Mouse (Mus musculus): ENCODE measurements around the gene Fat2. TPM values are rescaled to one million over a fixed set of nuclear protein-coding genes. Genes with fewer than 3 reads are reported as not detected.

Gene Fat2
- polyA plus RNA-seq, 1 experiment = not detected

- H3K27ac ChIP-seq (replicated peaks; ENCODE audit: low read depth, low read length) = no peak overlapping the region
- no peaks in the 10 kb centered on the region for H3K4me1 ChIP-seq (ENCODE audit: control insufficient read depth, insufficient read depth, insufficient read length, low read length)
- H3K4me3 ChIP-seq (ENCODE audit: insufficient read depth, low read depth, low read length) = no peak overlapping the region
Observed at GRCm38 (mm10) chr11:55341961-55342371, 5.6 kb upstream of the Fat2 start.

DNA sequence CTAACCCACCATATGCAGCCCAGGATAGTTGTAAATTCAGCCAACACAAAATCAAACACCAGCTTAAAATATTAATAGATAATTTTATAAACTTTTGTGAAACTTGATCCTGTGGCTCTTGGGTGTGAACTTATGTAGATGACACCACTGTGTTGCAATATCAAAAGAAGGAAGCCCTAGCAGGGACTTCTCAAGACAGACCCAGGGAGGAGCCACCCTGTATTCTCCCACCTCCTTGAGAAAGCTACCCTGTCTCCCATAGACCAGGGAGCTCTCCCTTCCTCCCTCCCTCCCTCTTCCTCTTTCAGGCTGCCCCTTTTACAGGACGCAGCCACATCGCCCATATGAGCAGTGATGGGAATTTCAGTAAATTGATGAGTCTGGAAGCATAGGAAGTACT lies 4.4 kb upstream of the Fat2 start:
- no peaks in the 10 kb centered on the region for H3K4me1 ChIP-seq (ENCODE audit: control insufficient read depth, insufficient read depth, insufficient read length, low read length)
- H3K4me3 ChIP-seq (ENCODE audit: insufficient read depth, low read depth, low read length) = no peak overlapping the region
- H3K27ac ChIP-seq (replicated peaks; ENCODE audit: low read depth, low read length) = no peak overlapping the region

DNA sequence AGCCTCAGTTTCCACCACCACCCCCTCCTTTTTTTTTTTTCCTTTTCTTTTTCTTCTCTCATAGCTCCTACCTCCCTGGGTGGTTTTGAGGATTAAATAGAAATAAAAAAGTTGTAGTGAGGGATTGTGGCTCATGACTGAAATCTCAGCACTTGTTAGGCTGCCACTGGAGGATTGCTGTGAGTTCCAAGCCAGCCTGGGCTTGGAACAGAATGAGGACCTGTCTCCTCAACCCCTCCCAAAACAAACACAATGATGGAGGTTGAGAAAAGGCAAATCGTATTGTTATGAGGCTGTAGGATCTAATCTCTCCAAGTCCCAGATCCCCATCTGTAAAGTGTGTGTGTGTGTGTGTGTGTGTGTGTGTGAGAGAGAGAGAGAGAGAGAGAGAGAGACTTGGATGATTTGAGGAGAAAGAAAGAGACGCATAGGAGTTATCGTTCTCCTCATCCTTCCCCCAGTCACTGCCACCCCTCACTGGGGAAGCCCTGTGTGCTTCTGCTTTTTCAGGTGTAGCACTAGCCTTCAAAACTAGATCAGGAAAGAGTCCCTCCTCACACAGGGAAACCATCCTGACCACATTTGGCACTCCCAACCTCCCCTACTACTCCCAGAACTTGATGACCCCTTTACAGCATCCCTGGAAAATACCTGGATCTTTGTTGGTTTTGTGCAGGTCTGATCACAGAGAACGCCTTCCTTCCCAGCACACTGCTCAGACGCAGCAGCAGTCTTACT lies 837 bp upstream of the Fat2 start:
- Histone ChIP-seq H3K27ac (replicated peaks; ENCODE audit: low read depth, low read length) (no peak overlapping the region), H3K4me3 (ENCODE audit: insufficient read depth, low read depth, low read length) (no peak overlapping the region), H3K4me1 (ENCODE audit: control insufficient read depth, insufficient read depth, insufficient read length, low read length) (no peaks in the 10 kb centered on the region)

DNA sequence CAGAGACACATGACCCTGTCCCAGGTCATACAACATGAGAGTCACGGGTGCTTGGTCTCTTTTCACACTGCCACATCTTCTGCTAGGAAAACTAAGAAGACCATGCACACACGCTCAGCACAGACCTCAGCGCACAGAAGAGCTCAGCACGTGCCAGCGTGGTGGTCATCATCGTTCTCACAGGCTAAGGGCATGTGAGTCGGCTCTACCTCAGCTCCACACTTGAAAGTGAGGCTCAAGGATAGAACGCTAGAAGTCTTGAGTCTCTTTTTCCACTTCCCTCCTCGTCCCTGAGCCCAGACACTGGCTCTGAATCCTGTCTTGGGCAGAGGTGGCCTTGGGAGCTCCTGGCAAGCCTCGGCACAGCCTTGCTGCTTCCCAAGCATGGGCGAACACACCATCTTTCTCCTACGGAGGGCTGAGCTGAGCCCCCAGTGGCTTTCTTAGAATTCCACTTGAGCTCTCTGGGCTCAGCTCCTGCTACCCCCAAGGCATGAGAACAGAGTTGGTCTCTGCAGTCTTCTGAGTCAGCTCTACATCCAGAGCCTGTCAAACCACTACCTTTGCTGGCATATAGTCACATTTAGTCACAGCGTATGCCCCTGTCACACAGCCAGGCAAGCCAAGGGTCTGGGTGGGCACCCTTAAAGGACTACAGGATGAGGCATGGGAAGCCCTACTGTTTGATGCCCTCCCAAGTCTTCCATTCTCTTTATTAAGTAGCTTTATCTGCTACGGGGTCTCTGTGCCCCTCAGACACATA lies 869 bp downstream of the Fat2 start:
- H3K4me1 ChIP-seq (ENCODE audit: control insufficient read depth, insufficient read depth, insufficient read length, low read length) = no peaks in the 10 kb centered on the region
- no peak overlapping the region for H3K4me3 ChIP-seq (ENCODE audit: insufficient read depth, low read depth, low read length)

DNA sequence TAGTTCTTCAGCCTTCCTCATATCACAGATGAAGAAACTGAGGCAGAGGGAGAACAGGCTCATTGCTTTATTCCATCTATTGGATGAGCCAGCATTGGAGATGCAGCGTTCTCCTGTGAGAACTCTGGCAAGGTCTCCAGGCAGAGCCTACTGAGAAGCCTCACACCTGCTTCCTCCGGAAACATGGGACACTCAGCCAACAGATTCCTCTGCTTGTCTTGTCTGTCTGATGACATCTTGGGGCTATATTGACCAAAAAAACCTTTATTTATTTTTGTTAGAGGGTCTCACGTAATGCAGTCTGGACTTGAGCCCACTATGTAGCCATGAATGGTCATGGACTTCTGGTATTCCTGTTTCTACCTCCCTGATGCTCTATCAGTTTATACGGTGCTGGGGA lies 1.8 kb downstream of the Fat2 start:
- no peaks in the 10 kb centered on the region for H3K4me1 ChIP-seq (ENCODE audit: control insufficient read depth, insufficient read depth, insufficient read length, low read length)
- no peak overlapping the region for H3K4me3 ChIP-seq (ENCODE audit: insufficient read depth, low read depth, low read length)
- H3K27ac ChIP-seq (replicated peaks; ENCODE audit: low read depth, low read length) = no peak overlapping the region

More for the DNA sequence above, 869 bp downstream of the Fat2 start:
- H3K27ac ChIP-seq (replicated peaks; ENCODE audit: low read depth, low read length) = no peak overlapping the region

GRCm38 (mm10) chr11:55334063-55334462 lies 2.3 kb downstream of the Fat2 start:
- no peak overlapping the region for H3K27ac ChIP-seq (replicated peaks; ENCODE audit: low read depth, low read length)
- H3K4me3 ChIP-seq (ENCODE audit: insufficient read depth, low read depth, low read length) = no peak overlapping the region
- no peaks in the 10 kb centered on the region for H3K4me1 ChIP-seq (ENCODE audit: control insufficient read depth, insufficient read depth, insufficient read length, low read length)

- Histone ChIP-seq H3K4me3 (ENCODE audit: insufficient read depth, low read depth, low read length) (no peak overlapping the region), H3K27ac (replicated peaks; ENCODE audit: low read depth, low read length) (no peak overlapping the region), H3K4me1 (ENCODE audit: control insufficient read depth, insufficient read depth, insufficient read length, low read length) (no peaks in the 10 kb centered on the region)
Observed at GRCm38 (mm10) chr11:55329868-55330772, 6.2 kb downstream of the Fat2 start.

DNA sequence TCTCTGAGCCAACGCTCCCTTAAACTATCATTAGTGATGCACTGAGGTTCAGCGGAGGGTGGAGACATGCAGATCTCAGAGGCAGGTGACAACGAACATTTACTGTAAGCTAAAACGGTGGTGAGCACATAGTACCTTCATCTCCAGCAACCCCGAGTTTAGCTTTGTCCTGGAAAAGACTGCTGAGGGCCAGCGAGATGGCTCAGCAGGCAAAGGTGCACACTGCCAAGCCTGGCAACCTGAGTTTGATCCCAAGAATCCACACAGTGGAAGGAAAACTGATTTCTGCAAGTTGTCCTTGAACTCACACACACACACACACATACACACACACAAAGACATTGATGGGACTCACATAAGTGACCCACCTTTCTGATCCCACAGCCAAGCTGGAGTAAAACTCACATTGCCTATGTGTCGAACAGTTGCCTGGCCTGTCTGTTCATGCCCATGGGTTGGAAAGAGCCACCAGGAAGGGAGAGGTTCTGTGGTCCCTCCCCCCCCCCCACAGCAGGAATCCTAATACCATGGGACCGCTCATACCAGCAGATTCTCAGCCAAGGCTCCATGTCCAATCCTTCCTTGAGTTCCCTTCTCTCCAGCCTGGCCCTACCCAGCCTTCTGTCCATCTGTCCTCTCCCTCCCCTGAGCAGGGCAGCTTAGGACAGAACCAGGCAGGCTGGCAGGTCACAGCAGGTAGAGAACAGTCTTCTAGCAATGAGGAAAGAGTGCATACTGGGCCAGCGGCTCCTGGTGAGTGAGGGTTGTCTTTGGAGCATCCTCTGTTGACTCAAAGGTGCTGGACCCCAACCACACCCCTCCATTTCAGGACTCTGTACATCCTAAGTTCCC lies 8.6 kb downstream of the Fat2 start:
- H3K4me1 ChIP-seq (ENCODE audit: control insufficient read depth, insufficient read depth, insufficient read length, low read length) = no peaks in the 10 kb centered on the region
- H3K4me3 ChIP-seq (ENCODE audit: insufficient read depth, low read depth, low read length) = no peak overlapping the region
- H3K27ac ChIP-seq (replicated peaks; ENCODE audit: low read depth, low read length) = no peak overlapping the region

- Histone ChIP-seq H3K4me3 (ENCODE audit: insufficient read depth, low read depth, low read length) (no peak overlapping the region), H3K27ac (replicated peaks; ENCODE audit: low read depth, low read length) (no peak overlapping the region)
Observed at GRCm38 (mm10) chr11:55327111-55327510, 9.3 kb downstream of the Fat2 start.

DNA sequence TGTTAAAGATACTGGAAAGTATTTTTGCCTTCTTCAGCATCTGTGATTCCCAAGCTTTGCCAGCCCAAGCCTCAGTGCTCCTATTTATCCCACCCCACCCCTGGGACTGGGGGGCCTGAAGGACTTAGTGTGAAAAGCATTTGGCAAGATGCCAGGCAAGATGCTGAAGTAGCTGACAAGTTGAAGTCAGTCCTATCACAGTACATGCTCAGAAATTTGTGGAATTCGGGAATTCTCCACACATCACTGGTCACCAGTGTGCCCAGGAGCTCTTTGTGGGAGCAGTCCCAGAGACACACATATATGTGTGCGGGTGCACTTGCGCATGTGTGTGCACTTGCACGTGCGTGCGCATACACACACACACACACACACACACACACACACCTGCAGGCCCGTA lies 10.2 kb downstream of the Fat2 start:
- H3K27ac ChIP-seq (replicated peaks; ENCODE audit: low read depth, low read length) = no peak overlapping the region
- H3K4me3 ChIP-seq (ENCODE audit: insufficient read depth, low read depth, low read length) = no peak overlapping the region
- no peaks in the 10 kb centered on the region for H3K4me1 ChIP-seq (ENCODE audit: control insufficient read depth, insufficient read depth, insufficient read length, low read length)

More at GRCm38 (mm10) chr11:55327111-55327510, 9.3 kb downstream of the Fat2 start:
- no peaks in the 10 kb centered on the region for H3K4me1 ChIP-seq (ENCODE audit: control insufficient read depth, insufficient read depth, insufficient read length, low read length)

- no peak overlapping the region for H3K4me3 ChIP-seq (ENCODE audit: insufficient read depth, low read depth, low read length)
- H3K4me1 ChIP-seq (ENCODE audit: control insufficient read depth, insufficient read depth, insufficient read length, low read length) = no peaks in the 10 kb centered on the region
- no peak overlapping the region for H3K27ac ChIP-seq (replicated peaks; ENCODE audit: low read depth, low read length)
Observed at GRCm38 (mm10) chr11:55323854-55324253, 12.5 kb downstream of the Fat2 start.

DNA sequence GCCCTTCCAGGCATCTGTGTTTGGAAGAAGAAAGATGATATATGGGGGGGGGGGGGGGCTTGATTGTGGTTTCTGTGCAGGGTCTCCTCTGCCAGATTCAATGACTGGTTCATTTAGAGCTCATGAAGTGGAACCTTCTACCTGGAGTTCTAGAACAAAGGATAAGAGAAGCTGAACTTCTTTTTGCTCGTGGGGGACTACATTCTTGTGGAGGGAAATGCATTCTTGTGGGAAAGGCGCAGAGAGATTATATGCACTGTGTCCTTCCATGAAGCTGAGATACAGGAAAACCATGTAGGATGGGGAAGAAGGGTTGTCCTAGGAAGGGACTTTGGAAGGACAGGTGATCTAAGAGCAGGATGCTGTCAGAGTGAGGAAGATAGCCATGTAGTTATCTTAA lies 15.4 kb downstream of the Fat2 start:
- H3K4me1 ChIP-seq (ENCODE audit: control insufficient read depth, insufficient read depth, insufficient read length, low read length) = no peaks in the 10 kb centered on the region
- no peak overlapping the region for H3K27ac ChIP-seq (replicated peaks; ENCODE audit: low read depth, low read length)
- H3K4me3 ChIP-seq (ENCODE audit: insufficient read depth, low read depth, low read length) = no peak overlapping the region

DNA sequence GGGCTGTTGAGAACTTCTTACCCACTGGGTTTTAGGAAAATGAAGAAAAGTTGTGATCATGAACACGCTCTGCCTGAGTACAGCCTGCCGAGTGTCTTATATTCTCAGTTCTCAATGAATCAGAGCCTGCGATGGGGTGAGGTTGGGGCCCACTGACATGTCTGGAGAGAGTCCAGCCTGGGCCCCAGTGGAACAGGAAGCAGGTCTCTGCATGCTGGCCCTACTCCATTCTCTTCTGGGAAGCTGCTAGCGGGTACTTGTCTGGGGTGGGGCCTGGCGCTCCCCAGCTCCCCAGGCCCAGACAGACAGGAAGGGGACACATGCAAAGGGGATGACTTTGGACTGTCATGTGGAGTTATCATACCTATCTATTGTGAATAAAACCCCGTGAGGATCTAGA lies 20.4 kb downstream of the Fat2 start:
- no peaks in the 10 kb centered on the region for H3K4me1 ChIP-seq (ENCODE audit: control insufficient read depth, insufficient read depth, insufficient read length, low read length)
- H3K4me3 ChIP-seq (ENCODE audit: insufficient read depth, low read depth, low read length) = no peak overlapping the region
- no peak overlapping the region for H3K27ac ChIP-seq (replicated peaks; ENCODE audit: low read depth, low read length)

DNA sequence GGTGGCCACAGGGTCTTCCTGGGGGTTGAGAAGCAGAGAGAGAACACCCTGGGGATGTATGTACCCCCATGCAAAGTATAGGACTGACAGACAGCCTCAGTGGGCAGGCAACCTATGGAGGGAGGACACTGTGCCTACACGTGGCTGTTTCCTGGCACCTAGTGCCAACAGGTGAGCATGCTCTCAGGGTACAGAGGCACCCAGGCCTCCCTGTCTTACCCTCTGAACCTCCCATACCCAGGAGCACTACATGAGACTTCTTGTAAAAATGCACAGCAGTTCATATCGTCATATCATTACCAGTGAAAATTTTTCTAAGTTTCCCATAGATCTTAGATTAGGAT lies 21.7 kb downstream of the Fat2 start:
- Histone ChIP-seq H3K4me3 (ENCODE audit: insufficient read depth, low read depth, low read length) (no peak overlapping the region), H3K4me1 (ENCODE audit: control insufficient read depth, insufficient read depth, insufficient read length, low read length) (no peaks in the 10 kb centered on the region), H3K27ac (replicated peaks; ENCODE audit: low read depth, low read length) (no peak overlapping the region)

Data from brown adipose tissue, adult 24 weeks (tissue).